Mouse (Mus musculus): Measurements from ENCODE around the gene Ltb. TPM values are rescaled to one million over a fixed set of nuclear protein-coding genes. Genes with fewer than 3 reads are reported as not detected.

Ltb gene
- total RNA-seq, 2 experiments from 2014 or later = 0.79 to 0.80 TPM

DNA sequence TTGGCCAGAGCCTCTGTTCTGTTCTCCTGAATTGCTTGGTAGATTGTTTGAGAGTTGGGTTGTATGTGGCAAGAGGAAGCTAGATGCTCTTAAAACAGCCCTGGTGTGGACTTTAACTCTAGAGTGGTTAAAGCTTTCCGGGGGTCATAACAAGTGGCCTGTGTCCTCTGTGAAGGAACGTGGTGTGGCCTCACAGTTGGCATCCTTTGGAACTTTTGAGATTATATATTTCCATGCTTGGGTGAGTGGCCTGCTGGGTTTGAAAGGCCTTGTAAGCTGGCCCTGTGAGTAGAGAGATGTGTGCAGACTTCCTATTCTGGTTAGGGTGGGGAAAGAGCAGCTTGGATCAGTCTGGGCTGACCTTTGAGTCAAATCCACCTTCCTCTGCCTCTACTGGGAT lies 50.8 kb downstream of the Ltb start:
- DNase-seq (ENCODE audit: low spot score in 2 of 2) = no peak

Small RNA genes lying within 50 kb of the gene (microRNA-seq; reads per million reads assigned to microRNA genes)
- gene Mir6973a (0 reads per million in 2 experiments), gene Mir6974 (0.21 to 0.25 reads per million in 2 experiments), gene Mir6975 (0.63 to 0.99 reads per million in 2 experiments)

Other genes starting within 250 kb of the Ltb start
- 10 to 100 TPM; 21.5 to 31.4 TPM for gene Hspa1b, start 235.2 kb upstream of the Ltb start, total RNA-seq (2021)
- gene Gm20481, start 224.5 kb upstream of the Ltb start, total RNA-seq (2021) = under 1 TPM in 1 of 2 experiments, not detected in 1; 0.72 TPM
- 10 to 100 TPM; 22.1 to 23.4 TPM for gene Hspa1a, start 222.3 kb upstream of the Ltb start, total RNA-seq (2021)
- under 1 TPM; 0.44 to 0.61 TPM for gene Hspa1l, start 221.7 kb upstream of the Ltb start, total RNA-seq (2021)
- gene Lsm2, start 212.6 kb upstream of the Ltb start, total RNA-seq (2021) = 10 to 100 TPM; 13.9 to 15.5 TPM
- gene Vars, start 193.5 kb upstream of the Ltb start, total RNA-seq (2021) = 10 to 100 TPM; 39.6 to 44.0 TPM
- under 1 TPM; 0.61 to 0.77 TPM for gene Vwa7, start 177.9 kb upstream of the Ltb start, total RNA-seq (2021)
- not detected for gene Sapcd1, start 166.4 kb upstream of the Ltb start, total RNA-seq (2021)
- gene Msh5, start 147.7 kb upstream of the Ltb start, total RNA-seq (2021) = under 1 TPM; 0.65 to 0.68 TPM
- gene Clic1, start 144.5 kb upstream of the Ltb start, total RNA-seq (2021) = 10 to 100 TPM in 1 of 2 experiments, 1 to 10 TPM in 1; 9.1 to 10.2 TPM
- 10 to 100 TPM in 1 of 2 experiments, 1 to 10 TPM in 1; 9.9 to 11.6 TPM for gene Ddah2, start 135.4 kb upstream of the Ltb start, total RNA-seq (2021)
- gene Ly6g6c, start 129.1 kb upstream of the Ltb start, total RNA-seq (2021) = not detected
- gene Mpig6b, start 128.3 kb upstream of the Ltb start, total RNA-seq (2021) = not detected
- 1 to 10 TPM; 2.3 to 6.2 TPM for gene Ly6g6e, start 117.5 kb upstream of the Ltb start, total RNA-seq (2021)
- 1 to 10 TPM in 1 of 2 experiments, under 1 TPM in 1; 0.70 to 1.0 TPM for gene Ly6g6d, start 116.4 kb upstream of the Ltb start, total RNA-seq (2021)
- gene Ly6g6f, start 108.8 kb upstream of the Ltb start, total RNA-seq (2021) = under 1 TPM; 0.33 to 0.40 TPM
- gene Abhd16a, start 105.2 kb upstream of the Ltb start, total RNA-seq (2021) = 100 to 1,000 TPM; 115 to 120 TPM
- not detected for gene Ly6g5c, start 86.2 kb upstream of the Ltb start, total RNA-seq (2021)
- under 1 TPM; 0.28 to 0.72 TPM for gene Ly6g5b, start 79.0 kb upstream of the Ltb start, total RNA-seq (2021)
- 10 to 100 TPM; 15.9 to 16.4 TPM for gene Gpank1, start 73.0 kb upstream of the Ltb start, total RNA-seq (2021)
- gene Csnk2b, start 72.4 kb upstream of the Ltb start, total RNA-seq (2021) = 100 to 1,000 TPM; 192 to 198 TPM
- gene D17H6S53E, start 68.1 kb upstream of the Ltb start, total RNA-seq (2021) = 10 to 100 TPM; 31.5 to 32.2 TPM
- gene Apom, start 62.4 kb upstream of the Ltb start, total RNA-seq (2021) = not detected
- 100 to 1,000 TPM; 294 to 308 TPM for gene Bag6, start 59.3 kb upstream of the Ltb start, total RNA-seq (2021)
- gene Prrc2a, start 29.5 kb upstream of the Ltb start, total RNA-seq (2021) = 100 to 1,000 TPM; 270 to 288 TPM
- gene Aif1, start 18.4 kb upstream of the Ltb start, total RNA-seq (2021) = 10 to 100 TPM in 1 of 2 experiments, 1 to 10 TPM in 1; 8.6 to 11.6 TPM
- gene Lst1, start 6.0 kb upstream of the Ltb start, total RNA-seq (2021) = 1 to 10 TPM; 6.0 to 6.9 TPM
- gene Tnf, start 7.6 kb downstream of the Ltb start, total RNA-seq (2021) = not detected
- under 1 TPM; 0.23 to 0.60 TPM for gene Lta, start 10.9 kb downstream of the Ltb start, total RNA-seq (2021)
- not detected for gene Gm16181, start 26.4 kb downstream of the Ltb start, total RNA-seq (2021)
- 100 to 1,000 TPM; 587 to 598 TPM for gene Atp6v1g2, start 39.2 kb downstream of the Ltb start, total RNA-seq (2021)
- gene Nfkbil1, start 41.4 kb downstream of the Ltb start, total RNA-seq (2021) = 10 to 100 TPM; 11.6 to 14.9 TPM
- gene Ddx39b, start 47.3 kb downstream of the Ltb start, total RNA-seq (2021) = 100 to 1,000 TPM; 201 to 213 TPM
- gene H2-D1, start 68.3 kb downstream of the Ltb start, total RNA-seq (2021) = 10 to 100 TPM; 26.2 to 33.1 TPM
- gene H2-Q1, start 126.0 kb downstream of the Ltb start, total RNA-seq (2021) = 1 to 10 TPM in 1 of 2 experiments, under 1 TPM in 1; 0.79 to 1.2 TPM
- under 1 TPM; 0.44 to 0.82 TPM for gene H2-Q2, start 147.8 kb downstream of the Ltb start, total RNA-seq (2021)
- gene H2-Q4, start 185.2 kb downstream of the Ltb start, total RNA-seq (2021) = 1 to 10 TPM; 2.9 to 4.1 TPM
- 1 to 10 TPM in 1 of 2 experiments, under 1 TPM in 1; 0.96 to 1.4 TPM for gene H2-Q6, start 230.4 kb downstream of the Ltb start, total RNA-seq (2021)
- gene H2-Q7, start 244.7 kb downstream of the Ltb start, total RNA-seq (2021) = 1 to 10 TPM in 1 of 2 experiments, under 1 TPM in 1; 0.53 to 1.4 TPM